Mouse (Mus musculus): ENCODE measurements around the gene Pla2r1.

Pla2r1 gene

DNA sequence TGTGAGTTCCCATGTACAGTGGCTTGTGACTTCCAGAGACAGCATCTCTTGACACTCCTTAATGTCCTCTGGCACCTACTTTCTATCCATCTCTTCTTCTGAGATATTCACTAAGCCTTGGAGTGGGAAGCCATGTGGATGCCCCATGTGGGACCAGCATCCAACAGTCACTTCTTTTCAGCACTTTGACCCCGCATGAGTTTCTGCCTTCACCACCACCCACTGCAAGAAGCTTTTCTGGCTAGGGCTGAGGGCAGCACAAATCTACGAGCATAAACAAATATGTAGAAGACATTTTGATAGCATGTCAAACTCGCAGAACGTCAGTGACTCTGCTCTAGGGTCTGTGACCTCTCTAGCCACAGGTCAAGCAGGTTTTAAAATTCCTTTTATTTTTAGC is 160.8 kb downstream of the Pla2r1 start:
- no peak for DNase-seq

DNA sequence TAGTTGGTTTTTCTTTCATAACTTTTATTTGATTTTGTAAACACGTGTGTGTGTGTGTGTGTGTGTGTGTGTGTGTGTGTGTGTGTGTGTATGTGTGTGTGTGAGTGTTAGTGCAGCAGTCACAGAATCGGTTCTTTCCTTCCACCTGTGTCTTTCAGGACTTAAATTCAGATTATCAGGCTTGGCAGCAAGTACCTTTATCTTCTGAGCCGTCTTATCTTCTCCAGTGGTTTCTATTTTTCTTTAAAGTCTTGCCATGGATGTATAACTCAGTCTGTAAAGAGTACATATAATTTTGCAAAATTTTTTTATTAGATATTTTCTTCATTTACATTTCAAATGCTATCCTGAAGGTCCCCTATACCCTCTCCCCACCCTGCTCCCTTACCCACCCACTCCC is 165.7 kb downstream of the Pla2r1 start:
- no peak for DNase-seq

DNA sequence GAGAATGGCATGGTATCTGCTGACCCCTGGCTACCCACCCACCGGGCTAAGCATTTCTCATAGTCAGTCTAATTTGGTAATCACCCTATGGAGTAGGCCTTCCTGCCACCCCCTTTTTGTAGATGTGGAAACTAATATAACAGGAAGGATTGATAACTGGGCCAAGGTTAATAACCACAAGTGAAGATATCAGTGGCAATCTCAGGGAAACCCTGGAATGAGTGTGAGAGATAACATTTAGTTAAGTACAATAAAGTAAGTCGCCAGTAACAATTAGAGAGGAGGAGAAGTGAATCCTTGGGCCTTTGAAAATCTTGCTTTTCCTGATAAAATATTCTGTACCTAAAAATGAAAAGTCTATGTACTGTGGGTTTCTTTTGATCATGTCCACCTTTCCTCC is 166.3 kb downstream of the Pla2r1 start:
- DNase-seq = no peak

GRCm38 (mm10) chr2:60384763-60385085 is 168.4 kb downstream of the Pla2r1 start:
- peak; percentile 30 for DNase-seq

DNA sequence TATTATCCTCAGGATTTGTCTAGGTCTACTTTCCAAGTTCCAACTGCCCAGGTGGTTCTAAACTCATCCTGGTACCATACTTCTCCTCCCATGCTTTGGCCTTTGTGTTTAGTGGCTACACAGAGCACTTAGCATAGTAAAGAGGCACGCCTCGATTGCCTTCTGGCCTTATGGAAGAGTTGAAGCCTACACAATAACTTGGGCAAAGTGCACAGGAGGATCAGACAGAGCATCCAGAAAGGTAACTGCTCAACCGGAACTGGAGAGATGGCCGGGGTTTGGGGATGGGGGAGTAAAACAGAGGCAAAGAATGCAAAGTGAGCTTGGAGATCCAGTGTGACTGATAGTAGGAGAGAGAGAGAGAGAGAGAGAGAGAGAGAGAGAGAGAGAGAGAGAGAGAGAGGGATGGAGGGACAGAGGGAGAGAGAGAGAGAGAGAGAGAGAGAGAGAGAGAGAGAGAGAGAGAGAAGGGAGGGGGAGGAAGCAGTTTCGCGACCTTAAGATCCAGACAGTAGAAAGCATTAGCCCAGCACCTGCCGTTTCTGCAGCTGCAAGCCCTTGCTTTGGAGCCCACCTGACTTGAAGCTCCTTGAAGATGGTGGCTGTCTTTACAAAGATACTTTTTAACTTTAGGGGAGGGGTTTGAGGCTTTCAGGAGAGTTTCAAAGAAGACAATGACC is 168.9 kb downstream of the Pla2r1 start:
- DNase-seq = no peak

GRCm38 (mm10) chr2:60382858-60383669 is 170.0 kb downstream of the Pla2r1 start, which contains the start of gene Ly75:
Gene Ly75 (minus strand): TSS chr2:60383303.
- DNase-seq = peak; percentile 87

DNA sequence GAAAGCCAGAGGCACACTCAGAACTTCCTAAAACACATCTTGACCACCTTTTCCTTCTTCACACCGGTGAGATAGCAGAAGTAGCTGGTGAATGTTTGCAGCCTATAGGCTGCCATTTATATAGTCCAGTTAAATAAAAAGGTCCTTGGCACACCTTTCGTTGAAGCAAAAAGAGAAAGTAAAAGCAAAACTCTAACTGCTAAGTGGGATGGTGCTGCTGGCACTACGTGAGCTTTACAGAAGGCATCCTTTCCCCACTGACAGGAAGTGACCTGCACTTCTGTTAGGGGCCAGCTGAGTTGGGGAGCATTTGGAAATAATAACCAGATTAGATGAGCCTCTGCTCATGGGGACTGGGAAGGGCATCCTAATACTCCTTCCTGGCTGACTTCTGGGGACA is 170.8 kb downstream of the Pla2r1 start:
- no peak for DNase-seq

GRCm38 (mm10) chr2:60377260-60377659 is 175.8 kb downstream of the Pla2r1 start:
- DNase-seq = no peak

- DNase-seq = no peak
These were observed 177.4 kb downstream of the Pla2r1 start for GRCm38 (mm10) chr2:60375608-60376107.

- DNase-seq = no peak
These were observed 178.0 kb downstream of the Pla2r1 start for GRCm38 (mm10) chr2:60375126-60375525.

- no peak for DNase-seq
These were observed 182.9 kb downstream of the Pla2r1 start for GRCm38 (mm10) chr2:60370188-60370587.

DNA sequence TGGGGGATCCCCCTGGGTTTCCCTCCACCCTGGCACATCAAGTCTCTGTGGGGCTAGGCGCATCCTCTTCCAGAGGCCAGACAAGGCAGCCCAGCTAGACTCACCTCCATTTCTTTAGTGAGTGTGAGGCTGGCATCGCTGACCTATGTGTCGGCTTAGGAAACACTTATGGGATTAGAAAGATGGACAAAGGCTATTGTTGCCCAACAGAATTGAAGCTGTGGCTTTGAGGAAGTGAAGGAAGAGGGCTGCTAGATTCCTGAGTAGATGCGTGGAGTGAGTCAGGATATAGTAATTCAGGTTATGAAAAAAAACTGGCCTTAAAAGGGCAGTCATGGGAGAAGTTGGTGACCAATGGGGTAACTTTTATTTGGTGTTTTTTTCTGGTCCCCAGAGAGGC is 183.7 kb downstream of the Pla2r1 start:
- DNase-seq = no peak

DNA sequence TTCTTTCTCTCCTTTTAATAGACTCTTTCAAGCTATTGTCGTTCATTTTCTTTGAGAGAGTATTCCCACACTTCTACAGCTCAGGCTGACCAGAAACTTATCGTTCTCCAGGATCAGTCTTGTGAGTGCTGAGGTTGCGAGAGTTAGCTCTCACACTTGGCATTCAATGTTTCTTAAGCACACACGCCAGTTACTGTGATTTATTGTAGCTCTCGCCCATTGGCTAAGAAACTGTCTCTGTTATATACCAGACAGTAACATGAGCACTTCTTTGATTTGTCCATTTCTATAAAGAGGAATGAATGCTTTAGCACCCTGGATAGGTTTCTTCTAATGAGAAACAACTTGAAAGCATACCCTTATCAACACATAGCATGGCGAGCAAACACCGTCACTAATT is 185.2 kb downstream of the Pla2r1 start:
- DNase-seq = no peak
